Mouse (Mus musculus): ENCODE measurements at regions not wholly inside any gene's neighbourhood (a gene's known extent, or its start where the extent isn't known, plus 50 kb on each side); places are given as distances from the start of the nearest gene placed in this dataset.
"Not testable (repeated sequence)": the region's sequence is repeated elsewhere in the genome, so short reads cannot be mapped to it uniquely, and the experiment has no call there.

GRCm38 (mm10) chr4:3497392-3497791 is 312.2 kb upstream of the Vmn1r3 start:
- not testable (repeated sequence) for H3K9me3 ChIP-seq (ENCODE audit: low read length); H3K27me3 ChIP-seq (ENCODE audit: insufficient read depth, low read length); H3K4me1 ChIP-seq (ENCODE audit: insufficient read depth); H3K9ac ChIP-seq; H3K4me3 ChIP-seq (ENCODE audit: low read depth, low read length); DNase-seq; H3K4me2 ChIP-seq (ENCODE audit: low read depth); H3K27ac ChIP-seq (ENCODE audit: low read depth, low read length); ATAC-seq; H3K36me3 ChIP-seq (ENCODE audit: insufficient read depth)
- WGBS: no CpG with 5 or more reads among the region's 3 CpGs

- H3K27me3 ChIP-seq (ENCODE audit: insufficient read depth, low read length); H3K4me3 ChIP-seq (ENCODE audit: low read depth, low read length); H3K36me3 ChIP-seq (ENCODE audit: insufficient read depth); H3K4me1 ChIP-seq (ENCODE audit: insufficient read depth); H3K27ac ChIP-seq (ENCODE audit: low read depth, low read length); H3K9me3 ChIP-seq (ENCODE audit: low read length); H3K4me2 ChIP-seq (ENCODE audit: low read depth); DNase-seq; ATAC-seq; H3K9ac ChIP-seq: not testable (repeated sequence)
- 91% methylated on average over 1 of the region's 1 CpGs for WGBS
Observed at GRCm38 (mm10) chr4:3495987-3496386, 310.8 kb upstream of the Vmn1r3 start.

- peak; percentile 70 for ATAC-seq
- no CpG with 5 or more reads among the region's 5 CpGs for WGBS
- not testable (repeated sequence) for DNase-seq; H3K4me1 ChIP-seq (ENCODE audit: insufficient read depth); H3K36me3 ChIP-seq (ENCODE audit: insufficient read depth); H3K4me2 ChIP-seq (ENCODE audit: low read depth); H3K9me3 ChIP-seq (ENCODE audit: low read length); H3K9ac ChIP-seq; H3K27me3 ChIP-seq (ENCODE audit: insufficient read depth, low read length); H3K27ac ChIP-seq (ENCODE audit: low read depth, low read length); H3K4me3 ChIP-seq (ENCODE audit: low read depth, low read length)
Observed at GRCm38 (mm10) chr4:3494123-3494681, 309.0 kb upstream of the Vmn1r3 start.

GRCm38 (mm10) chr4:3490901-3491300 is 305.7 kb upstream of the Vmn1r3 start:
- H3K4me2 ChIP-seq (ENCODE audit: low read depth); H3K4me1 ChIP-seq (ENCODE audit: insufficient read depth); H3K9me3 ChIP-seq (ENCODE audit: low read length); H3K4me3 ChIP-seq (ENCODE audit: low read depth, low read length); H3K36me3 ChIP-seq (ENCODE audit: insufficient read depth); H3K9ac ChIP-seq; DNase-seq; H3K27ac ChIP-seq (ENCODE audit: low read depth, low read length); H3K27me3 ChIP-seq (ENCODE audit: insufficient read depth, low read length): not testable (repeated sequence)
- peak; percentile 29 for ATAC-seq
- no CpG with 5 or more reads among the region's 5 CpGs for WGBS

- no peak for TF ChIP-seq CTCF (IDR thresholded peaks at IDR 0.05; ENCODE audit: low read depth)
- H3K9ac ChIP-seq: no peak overlapping the region
- H3K27me3 ChIP-seq (ENCODE audit: insufficient read depth, low read length): no peaks in the 10 kb centered on the region
- 93% methylated on average over 2 of the region's 2 CpGs for WGBS
- no peak for ATAC-seq
- H3K4me3 ChIP-seq (ENCODE audit: low read depth, low read length): no peak overlapping the region
- H3K9me3 ChIP-seq (ENCODE audit: low read length): no peaks in the 10 kb centered on the region
- H3K4me1 ChIP-seq (ENCODE audit: insufficient read depth): no peaks in the 10 kb centered on the region
- H3K36me3 ChIP-seq (ENCODE audit: insufficient read depth): no peaks in the 10 kb centered on the region
- no peak overlapping the region for H3K4me2 ChIP-seq (ENCODE audit: low read depth)
- no peak overlapping the region for H3K27ac ChIP-seq (ENCODE audit: low read depth, low read length)
- no peak for DNase-seq
Observed at GRCm38 (mm10) chr4:3482092-3482491, 296.9 kb upstream of the Vmn1r3 start.

- no peak overlapping the region for H3K9ac ChIP-seq
- no peaks in the 10 kb centered on the region for H3K27me3 ChIP-seq (ENCODE audit: insufficient read depth, low read length)
- no peaks in the 10 kb centered on the region for H3K36me3 ChIP-seq (ENCODE audit: insufficient read depth)
- DNase-seq (no peak), ATAC-seq (no peak)
- no peaks in the 10 kb centered on the region for H3K4me1 ChIP-seq (ENCODE audit: insufficient read depth)
- H3K9me3 ChIP-seq (ENCODE audit: low read length): peaks cover 6% of the 10 kb centered on the region; the same call in 1 of the 2 replicates
- no peak overlapping the region for H3K4me3 ChIP-seq (ENCODE audit: low read depth, low read length)
- 93% methylated on average over 12 of the region's 12 CpGs for WGBS
- no peak for TF ChIP-seq CTCF (IDR thresholded peaks at IDR 0.05; ENCODE audit: low read depth)
- H3K4me2 ChIP-seq (ENCODE audit: low read depth): no peak overlapping the region
- no peak overlapping the region for H3K27ac ChIP-seq (ENCODE audit: low read depth, low read length)
Observed at GRCm38 (mm10) chr4:3456773-3457172, 271.6 kb upstream of the Vmn1r3 start.

- H3K4me2 ChIP-seq (ENCODE audit: low read depth); DNase-seq; H3K27me3 ChIP-seq (ENCODE audit: insufficient read depth, low read length); H3K4me1 ChIP-seq (ENCODE audit: insufficient read depth); H3K36me3 ChIP-seq (ENCODE audit: insufficient read depth); H3K9me3 ChIP-seq (ENCODE audit: low read length); H3K27ac ChIP-seq (ENCODE audit: low read depth, low read length); H3K9ac ChIP-seq; H3K4me3 ChIP-seq (ENCODE audit: low read depth, low read length); ATAC-seq: not testable (repeated sequence)
- 78% methylated on average over 2 of the region's 2 CpGs for WGBS
Observed at GRCm38 (mm10) chr4:3437380-3437779, 252.2 kb upstream of the Vmn1r3 start.

- H3K4me2 ChIP-seq (ENCODE audit: low read depth): no peak overlapping the region
- no peak overlapping the region for H3K4me3 ChIP-seq (ENCODE audit: low read depth, low read length)
- 0 out of 2 replicates have a peak, but pooled peaks cover 4% of the 10 kb centered on the region for H3K9me3 ChIP-seq (ENCODE audit: low read length)
- ATAC-seq (no peak), DNase-seq (no peak)
- H3K36me3 ChIP-seq (ENCODE audit: insufficient read depth): no peaks in the 10 kb centered on the region
- 63% methylated on average over 3 of the region's 3 CpGs for WGBS
- no peaks in the 10 kb centered on the region for H3K4me1 ChIP-seq (ENCODE audit: insufficient read depth)
- TF ChIP-seq CTCF (IDR thresholded peaks at IDR 0.05; ENCODE audit: low read depth): no peak
- H3K27me3 ChIP-seq (ENCODE audit: insufficient read depth, low read length): no peaks in the 10 kb centered on the region
- no peak overlapping the region for H3K9ac ChIP-seq
- H3K27ac ChIP-seq (ENCODE audit: low read depth, low read length): no peak overlapping the region
Observed at GRCm38 (mm10) chr4:3427968-3428367, 242.8 kb upstream of the Vmn1r3 start.

All from forebrain, postnatal 0 days (tissue).